Mouse (Mus musculus) heart, postnatal 0 days (tissue): ENCODE measurements at regions not wholly inside any gene's neighbourhood (a gene's known extent, or its start where the extent isn't known, plus 50 kb on each side); places are given as distances from the start of the nearest gene placed in this dataset.

Experiments
- ATAC-seq: fragments of 200-750 bp; cut with Nextera tagmentation; 2 replicates; pipeline ENCODE4 v1.8.0; 2017; ENCODE audit warnings: low read depth, moderate number of reproducible peaks, moderate library complexity; ENCODE audit not compliant: insufficient read depth
- DNase-seq: peaks from one replicate; pipeline ENCODE4 v3.0.0-alpha.2; 2016; ENCODE audit warnings: low spot score
- H3K27ac ChIP-seq: fragments of 300-500 bp; sonication (generic); 2 replicates; pipeline ENCODE4 v1.5.1; 2014; ENCODE audit warnings: low read depth, mild to moderate bottlenecking
- H3K27me3 ChIP-seq: fragments of 300-500 bp; sonication (generic); 2 replicates; pipeline ENCODE4 v1.6.1; 2014; ENCODE audit warnings: low read length, mixed read lengths; ENCODE audit not compliant: control insufficient read depth, insufficient read depth
- H3K36me3 ChIP-seq: fragments of 300-500 bp; sonication (generic); replicated peaks from 2 replicates; pipeline ENCODE4 v1.6.1; 2014; ENCODE audit warnings: low read length, mixed read lengths; ENCODE audit not compliant: control insufficient read depth, insufficient read depth
- H3K4me1 ChIP-seq: fragments of 300-500 bp; sonication (generic); 2 replicates; pipeline ENCODE4 v1.6.1; 2014; ENCODE audit warnings: antibody characterized with exemption; ENCODE audit not compliant: control insufficient read depth, insufficient read depth
- H3K4me2 ChIP-seq: fragments of 300-500 bp; sonication (generic); 2 replicates; pipeline ENCODE4 v1.6.1; 2014; ENCODE audit warnings: low read depth, mild to moderate bottlenecking, low read length, moderate library complexity
- H3K4me3 ChIP-seq: fragments of 300-500 bp; sonication (generic); 2 replicates; pipeline ENCODE4 v1.5.1; 2014; ENCODE audit warnings: low read depth, low read length
- H3K9ac ChIP-seq: fragments of 300-500 bp; sonication (generic); replicated peaks from 2 replicates; pipeline ENCODE4 v1.6.1; 2014; ENCODE audit warnings: low read depth, low read length, mixed read lengths
- H3K9me3 ChIP-seq: fragments of 300-500 bp; sonication (generic); replicated peaks from 2 replicates; pipeline ENCODE4 v1.6.1; 2016; ENCODE audit warnings: low read length; ENCODE audit not compliant: control insufficient read depth
- CTCF ChIP-seq: IDR thresholded peaks from 2 replicates; pipeline ENCODE4 v1.5.1; 2016; ENCODE audit warnings: antibody characterized with exemption, control low read depth, low read depth
- EP300 ChIP-seq: IDR thresholded peaks from 2 replicates; pipeline ENCODE4 v1.6.1; 2016; ENCODE audit warnings: antibody characterized with exemption, low read depth
- WGBS: fragments of 180-500 bp; shearing (Covaris S2); extraction: QIAGEN DNeasy Blood & Tissue Kit; methylation state at CpG from one replicate; pipeline ENCODE4 v1.1.7; 2014; 5-methylcytosine and 5-hydroxymethylcytosine counted together

DNA sequence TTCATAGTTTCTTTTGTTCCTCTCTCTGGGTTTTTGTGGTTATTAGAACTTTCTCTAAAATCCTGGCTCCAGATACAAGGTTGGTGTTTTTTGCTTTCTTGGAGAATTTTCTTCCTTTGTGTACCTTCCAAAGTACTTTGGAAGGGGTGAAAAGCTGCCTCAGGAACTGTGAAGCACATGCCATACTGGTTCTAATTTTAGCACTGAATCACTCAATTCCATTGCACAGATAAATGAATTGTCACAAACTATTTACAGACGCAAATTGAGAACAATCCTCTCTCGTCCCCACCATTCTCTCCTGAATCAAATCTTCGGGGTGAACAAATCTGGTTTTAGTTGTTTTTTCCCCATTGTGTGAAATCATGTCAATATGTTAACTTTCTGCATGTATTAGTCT lies 437.6 kb upstream of the Nox3 start:
- no peaks in the 10 kb centered on the region for H3K27me3 ChIP-seq
- peaks cover 14% of the 10 kb centered on the region for H3K4me1 ChIP-seq
- H3K4me2 ChIP-seq = no peak overlapping the region
- DNase-seq (peak; percentile 83), ATAC-seq (peak; percentile 85)
- 24% methylated on average over 3 of the region's 3 CpGs for WGBS
- H3K9ac ChIP-seq = no peak overlapping the region
- H3K27ac ChIP-seq = peak overlapping the region; percentile 83
- TF ChIP-seq EP300 = no peak
- TF ChIP-seq CTCF = no peak
- H3K9me3 ChIP-seq = no peaks in the 10 kb centered on the region
- H3K36me3 ChIP-seq = no peaks in the 10 kb centered on the region
- no peak overlapping the region for H3K4me3 ChIP-seq

DNA sequence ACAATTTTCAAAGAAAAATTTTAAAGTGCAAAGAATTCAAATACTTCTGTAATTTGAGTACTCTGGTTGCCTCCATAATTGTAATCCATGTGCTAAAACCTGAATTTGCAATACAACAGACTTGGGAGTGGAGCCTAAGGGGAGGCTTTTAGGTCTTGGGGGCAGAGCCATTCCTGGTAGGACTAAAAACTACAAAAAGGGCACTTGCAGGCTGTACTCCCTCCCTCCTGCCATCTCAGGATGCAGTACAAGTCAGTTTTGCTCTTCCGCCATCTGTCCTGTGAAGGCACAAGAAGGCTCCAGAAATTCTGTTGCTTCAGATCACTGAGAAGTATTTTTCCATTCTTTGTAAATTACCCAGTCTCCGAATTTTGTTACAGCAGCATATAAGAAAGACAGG lies 467.4 kb upstream of the Nox3 start:
- no peak for TF ChIP-seq EP300
- H3K4me1 ChIP-seq = no peaks in the 10 kb centered on the region
- H3K9me3 ChIP-seq = no peaks in the 10 kb centered on the region
- no peak overlapping the region for H3K4me3 ChIP-seq
- DNase-seq = no peak
- ATAC-seq = no peak
- H3K4me2 ChIP-seq = no peak overlapping the region
- H3K9ac ChIP-seq = no peak overlapping the region
- WGBS = 80% methylated on average over 2 of the region's 2 CpGs
- no peak overlapping the region for H3K27ac ChIP-seq
- H3K36me3 ChIP-seq = no peaks in the 10 kb centered on the region
- no peaks in the 10 kb centered on the region for H3K27me3 ChIP-seq

DNA sequence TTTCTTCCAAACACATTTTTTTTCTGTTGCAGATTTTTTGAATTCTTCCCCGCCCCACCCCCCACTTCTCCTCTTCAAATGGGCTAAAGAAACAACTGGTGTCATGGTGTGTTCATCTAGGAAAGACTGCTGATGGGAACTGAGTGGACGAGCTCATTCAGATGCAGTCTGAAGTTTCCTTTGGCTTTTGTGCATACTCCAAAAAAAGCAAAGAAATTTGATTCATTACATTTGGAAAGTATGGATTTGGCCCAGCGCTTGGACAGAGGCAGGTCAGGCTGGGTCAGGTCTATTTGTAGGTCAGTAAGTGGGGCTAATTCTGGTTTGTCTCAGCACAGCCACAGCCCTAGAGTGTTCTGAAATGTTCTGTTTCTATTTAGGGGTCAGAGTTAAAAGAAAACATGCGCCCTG lies 477.9 kb upstream of the Nox3 start:
- Histone ChIP-seq H3K9me3 (no peaks in the 10 kb centered on the region), H3K27ac (peak overlapping the region; percentile 83), H3K4me3 (no peak overlapping the region), H3K4me2 (no peak overlapping the region), H3K9ac (no peak overlapping the region), H3K36me3 (no peaks in the 10 kb centered on the region), H3K27me3 (no peaks in the 10 kb centered on the region), H3K4me1 (peaks cover 20% of the 10 kb centered on the region)
- DNase-seq (peak; percentile 83), ATAC-seq (peak; percentile 96)
- WGBS = 26% methylated on average over 4 of the region's 4 CpGs
- TF ChIP-seq CTCF (no peak), EP300 (no peak; the same call in 1 of the 2 replicates)

DNA sequence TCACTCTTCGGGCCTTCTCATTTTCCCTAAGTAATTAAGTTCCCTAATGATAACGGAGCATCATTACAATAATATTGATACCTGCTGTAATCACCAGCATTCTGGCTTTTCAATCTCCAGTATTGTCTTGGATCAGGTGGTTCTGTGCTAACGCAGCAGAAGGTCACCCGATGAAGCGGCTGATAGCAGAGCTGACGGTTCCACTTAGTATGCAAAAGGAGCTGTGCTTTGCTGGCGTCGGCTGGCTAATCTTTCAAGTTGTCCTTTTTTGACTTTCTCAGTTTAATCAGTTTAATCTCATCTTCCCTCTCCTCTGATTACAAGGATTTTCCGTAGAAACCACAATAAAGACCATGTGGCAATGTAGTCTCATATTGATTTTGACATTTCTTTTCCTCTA lies 478.9 kb upstream of the Nox3 start:
- Histone ChIP-seq H3K27me3 (no peaks in the 10 kb centered on the region), H3K27ac (no peak overlapping the region), H3K4me2 (no peak overlapping the region), H3K36me3 (no peaks in the 10 kb centered on the region), H3K9me3 (no peaks in the 10 kb centered on the region), H3K4me1 (peaks cover 20% of the 10 kb centered on the region), H3K9ac (no peak overlapping the region), H3K4me3 (no peak overlapping the region)
- ATAC-seq (no peak), DNase-seq (no peak)
- WGBS = 63% methylated on average over 9 of the region's 9 CpGs
- TF ChIP-seq EP300 (no peak), CTCF (no peak)

DNA sequence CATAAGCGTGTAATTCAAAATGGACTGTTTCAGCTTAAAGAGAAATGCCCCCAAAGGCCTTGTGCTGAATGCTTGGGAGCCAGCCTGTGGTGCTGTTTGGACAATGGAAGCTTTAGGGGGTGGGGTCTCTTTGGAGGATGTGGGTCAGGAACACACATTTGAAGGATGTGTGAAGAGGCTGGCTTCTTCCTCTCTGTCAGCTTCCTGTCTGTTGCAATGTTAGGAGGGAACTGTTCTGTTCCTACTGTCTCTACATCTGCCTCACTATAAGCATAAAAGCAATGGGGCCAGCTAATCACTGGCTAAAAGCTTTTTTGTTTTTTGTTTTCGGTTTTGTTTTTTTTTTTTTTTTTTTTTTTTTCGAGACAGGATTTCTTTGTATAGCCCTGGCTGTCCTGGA lies 480.5 kb upstream of the Nox3 start:
- Histone ChIP-seq H3K9ac (no peak overlapping the region), H3K27me3 (no peaks in the 10 kb centered on the region), H3K9me3 (no peaks in the 10 kb centered on the region), H3K36me3 (no peaks in the 10 kb centered on the region), H3K4me3 (no peak overlapping the region), H3K4me2 (no peak overlapping the region), H3K4me1 (peaks cover 20% of the 10 kb centered on the region), H3K27ac (no peak overlapping the region)
- ATAC-seq (no peak), DNase-seq (no peak)
- WGBS = 77% methylated on average over 2 of the region's 3 CpGs
- TF ChIP-seq EP300 (no peak), CTCF (no peak)

DNA sequence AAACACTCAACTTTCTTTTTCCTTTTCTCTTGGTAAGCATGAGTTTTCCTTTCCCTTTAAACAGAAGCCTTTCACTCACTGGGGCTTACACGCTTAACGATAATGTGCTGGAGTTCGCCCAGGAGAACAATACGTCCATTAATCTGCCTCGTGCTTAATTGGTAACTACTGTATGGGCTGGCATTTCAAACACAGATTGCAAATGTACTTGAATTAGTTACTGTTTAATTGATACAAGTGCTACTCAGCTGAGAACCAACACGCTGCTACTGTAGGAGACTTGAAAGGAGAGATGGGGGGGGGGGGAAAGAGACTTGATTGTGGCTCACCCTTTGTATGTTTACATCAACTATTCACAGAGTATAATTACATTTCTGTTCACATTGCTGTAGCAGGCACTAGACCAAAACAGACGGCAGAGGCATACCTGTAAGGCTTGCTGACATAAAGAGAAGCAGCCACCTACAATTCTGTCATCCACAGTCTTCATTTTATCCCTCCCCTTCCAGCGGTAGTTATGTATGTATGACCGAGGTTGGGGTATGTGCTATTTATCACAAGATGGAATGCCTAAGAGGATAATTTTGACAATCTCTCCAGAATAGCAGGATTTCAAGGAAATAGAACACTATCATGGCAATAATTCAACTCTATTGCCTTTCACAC lies 481.6 kb upstream of the Nox3 start:
- Histone ChIP-seq H3K9ac (no peak overlapping the region), H3K4me1 (peaks cover 20% of the 10 kb centered on the region), H3K27me3 (no peaks in the 10 kb centered on the region), H3K4me3 (no peak overlapping the region), H3K36me3 (no peaks in the 10 kb centered on the region), H3K27ac (no peak overlapping the region), H3K4me2 (no peak overlapping the region), H3K9me3 (no peaks in the 10 kb centered on the region)
- DNase-seq (no peak), ATAC-seq (no peak)
- 62% methylated on average over 9 of the region's 9 CpGs for WGBS
- no peak for TF ChIP-seq CTCF
- TF ChIP-seq EP300 = no peak
